Mouse (Mus musculus) lung, postnatal 0 days (tissue): Measurements from ENCODE around the gene Prrt3. TPM values are rescaled to one million over a fixed set of nuclear protein-coding genes. Genes with fewer than 3 reads are reported as not detected.

Experiments
- ATAC-seq: fragments of 200-750 bp; cut with Nextera tagmentation; 2 replicates; pipeline ENCODE4 v1.8.0; 2017; ENCODE audit warnings: moderate library complexity
- DNase-seq: peaks from one replicate; pipeline ENCODE4 v3.0.0-alpha.2; 2016; ENCODE audit warnings: low spot score
- H3K27ac ChIP-seq: fragments of 300-500 bp; sonication (generic); 2 replicates; pipeline ENCODE4 v1.5.1; 2014; ENCODE audit warnings: antibody characterized with exemption, mild to moderate bottlenecking, low read length, mixed read lengths
- H3K27me3 ChIP-seq: fragments of 300-500 bp; sonication (generic); replicated peaks from 2 replicates; pipeline ENCODE4 v1.6.1; 2014; ENCODE audit warnings: low read length, mixed read lengths; ENCODE audit not compliant: insufficient read depth
- H3K36me3 ChIP-seq: fragments of 300-500 bp; sonication (generic); 2 replicates; pipeline ENCODE4 v1.6.1; 2014; ENCODE audit warnings: low read length, mixed read lengths; ENCODE audit not compliant: insufficient read depth
- H3K4me1 ChIP-seq: fragments of 300-500 bp; sonication (generic); 2 replicates; pipeline ENCODE4 v1.6.1; 2014; ENCODE audit warnings: antibody characterized with exemption, low read depth, low read length, mixed read lengths; ENCODE audit not compliant: insufficient read depth
- H3K4me2 ChIP-seq: fragments of 300-500 bp; sonication (generic); replicated peaks from 2 replicates; pipeline ENCODE4 v1.6.1; 2014; ENCODE audit warnings: low read depth, mild to moderate bottlenecking, low read length, moderate library complexity, mixed read lengths
- H3K4me3 ChIP-seq: fragments of 300-500 bp; sonication (generic); 2 replicates; pipeline ENCODE4 v1.5.1; 2014; ENCODE audit warnings: low read depth, low read length
- H3K9ac ChIP-seq: fragments of 300-500 bp; sonication (generic); replicated peaks from 2 replicates; pipeline ENCODE4 v1.6.1; 2014; ENCODE audit warnings: low read depth, mild to moderate bottlenecking
- H3K9me3 ChIP-seq: fragments of 300-500 bp; sonication (generic); 2 replicates; pipeline ENCODE4 v1.6.1; 2016; ENCODE audit warnings: low read length, mixed read lengths
- CTCF ChIP-seq: IDR thresholded peaks from 2 replicates; pipeline ENCODE4 v1.5.1; 2016; ENCODE audit warnings: antibody characterized with exemption, mild to moderate bottlenecking
- EP300 ChIP-seq: IDR thresholded peaks from 2 replicates; pipeline ENCODE4 v1.6.1; 2016; ENCODE audit warnings: antibody characterized with exemption, mild to moderate bottlenecking, control low read depth
- WGBS: fragments of 180-500 bp; shearing (Covaris S2); extraction: QIAGEN DNeasy Blood & Tissue Kit; methylation state at CpG from one replicate; pipeline ENCODE4 v1.1.7; 2014; 5-methylcytosine and 5-hydroxymethylcytosine counted together
- polyA plus RNA-seq: library from polyadenylated mRNA; unstranded; fragments of >200 nt; fragmentation: Nextera tagmentation; extraction: Ambion mirVana; gene quantifications from 2 replicates; pipeline ENCODE4 v1.2.1, GENCODE M21; 2015

Prrt3 gene
- polyA plus RNA-seq, 1 experiment from 2014 or later = 0.30 TPM

DNA sequence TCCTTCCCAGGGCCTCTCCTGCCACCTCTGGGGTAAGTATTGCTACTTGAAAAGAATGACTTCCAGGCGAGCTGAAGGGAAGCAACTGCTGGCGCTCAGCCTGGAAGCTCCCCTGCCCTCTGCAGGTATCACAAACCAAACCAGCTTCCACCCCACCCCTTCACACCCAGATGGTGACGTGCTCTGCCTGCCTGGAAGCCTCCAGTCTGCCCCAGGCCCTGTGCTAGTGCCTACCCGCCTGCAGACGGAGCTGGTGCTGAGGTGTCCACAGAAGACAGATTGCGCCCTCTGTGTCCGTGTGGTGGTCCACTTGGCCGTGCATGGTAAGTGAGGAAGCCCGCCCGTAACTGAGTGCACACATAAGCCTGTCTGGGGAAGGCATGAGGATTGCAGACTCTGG is 29.7 kb downstream of the Prrt3 start:
- Histone ChIP-seq H3K27ac (peak overlapping the region; percentile 72; the same call in 1 of the 2 replicates), H3K4me1 (peaks cover 8% of the 10 kb centered on the region; the same call in 1 of the 2 replicates), H3K4me2 (peak overlapping the region; percentile 69), H3K9ac (no peak overlapping the region), H3K9me3 (no peaks in the 10 kb centered on the region), H3K36me3 (no peaks in the 10 kb centered on the region), H3K4me3 (peak overlapping the region; percentile 38), H3K27me3 (no peaks in the 10 kb centered on the region)
- ATAC-seq (peak; percentile 19), DNase-seq (peak; percentile 31)
- 51% methylated on average over 10 of the region's 10 CpGs for WGBS
- TF ChIP-seq CTCF (peak; percentile 37; the same call in 1 of the 2 replicates), EP300 (no peak)

DNA sequence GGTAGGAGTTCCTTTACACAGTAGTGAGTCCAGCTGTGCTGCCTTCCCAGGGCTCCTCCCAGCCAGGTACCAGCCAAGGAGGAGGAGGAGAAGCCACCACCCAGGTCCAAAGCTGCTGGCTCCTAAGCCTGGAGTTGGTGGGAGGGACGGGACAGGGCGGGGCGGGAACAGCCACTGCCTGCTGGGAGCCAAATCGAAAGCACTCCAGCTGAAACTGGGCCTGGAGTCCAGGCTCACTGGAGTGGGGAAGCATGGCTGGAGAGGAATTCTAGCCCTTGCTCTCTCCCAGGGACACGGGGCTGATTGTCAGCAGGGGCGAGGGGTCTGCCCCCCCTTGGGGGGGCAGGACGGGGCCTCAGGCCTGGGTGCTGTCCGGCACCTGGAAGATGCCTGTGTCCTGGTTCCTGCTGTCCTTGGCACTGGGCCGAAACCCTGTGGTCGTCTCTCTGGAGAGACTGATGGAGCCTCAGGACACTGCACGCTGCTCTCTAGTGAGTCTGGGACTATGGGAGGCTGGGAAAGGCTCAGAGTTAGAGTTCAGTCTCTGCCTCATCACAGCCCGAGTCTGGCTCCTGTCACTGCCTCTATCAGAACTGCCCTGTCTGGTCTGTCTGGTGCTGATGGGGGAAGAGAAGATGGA is 30.3 kb downstream of the Prrt3 start, which contains the start of gene Il17rc:
Gene Il17rc (plus strand): TSS at position 131 of the 640 bp plus-strand sequence.
- H3K9ac ChIP-seq = peak within 1 kb of the TSS; percentile 60
- peaks cover 8% of the 10 kb centered on the region; the same call in 1 of the 2 replicates for H3K4me1 ChIP-seq
- TF ChIP-seq CTCF (no peak), EP300 (no peak)
- peak within 1 kb of the TSS; percentile 72 for H3K27ac ChIP-seq
- peak within 1 kb of the TSS; percentile 38 for H3K4me3 ChIP-seq
- H3K4me2 ChIP-seq = peak within 1 kb of the TSS; percentile 69
- WGBS = 12% methylated on average over 11 of the region's 12 CpGs
- H3K36me3 ChIP-seq = no peaks in the 10 kb centered on the region
- DNase-seq (peak; percentile 88), ATAC-seq (peak; percentile 85)
- no peaks in the 10 kb centered on the region for H3K9me3 ChIP-seq
- H3K27me3 ChIP-seq = no peaks in the 10 kb centered on the region

DNA sequence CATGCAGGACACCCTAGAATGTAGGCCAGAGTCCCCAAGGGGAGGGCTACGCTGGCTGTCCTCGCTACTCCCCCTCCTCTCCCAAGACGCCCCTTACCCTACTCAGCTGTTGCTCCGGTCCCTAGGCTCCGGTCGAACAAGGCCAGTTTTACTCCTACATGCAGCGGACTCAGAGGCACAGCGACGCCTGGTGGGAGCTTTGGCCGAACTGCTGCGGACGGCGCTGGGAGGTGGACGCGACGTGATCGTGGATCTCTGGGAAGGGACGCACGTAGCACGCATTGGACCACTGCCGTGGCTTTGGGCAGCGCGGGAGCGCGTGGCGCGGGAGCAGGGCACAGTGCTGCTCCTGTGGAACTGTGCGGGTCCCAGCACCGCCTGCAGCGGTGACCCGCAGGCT is 32.3 kb downstream of the Prrt3 start:
- no peak overlapping the region for H3K27ac ChIP-seq
- no peaks in the 10 kb centered on the region for H3K9me3 ChIP-seq
- no peak overlapping the region; the same call in 1 of the 2 replicates for H3K9ac ChIP-seq
- peak overlapping the region; percentile 20 for H3K4me3 ChIP-seq
- peaks cover 8% of the 10 kb centered on the region; the same call in 1 of the 2 replicates for H3K4me1 ChIP-seq
- WGBS = under 1% methylated on average over 27 of the region's 31 CpGs
- DNase-seq (peak; percentile 75), ATAC-seq (peak; percentile 71)
- TF ChIP-seq CTCF (peak; percentile 94), EP300 (no peak)
- no peaks in the 10 kb centered on the region for H3K36me3 ChIP-seq
- peak overlapping the region; percentile 64 for H3K4me2 ChIP-seq
- no peaks in the 10 kb centered on the region for H3K27me3 ChIP-seq

DNA sequence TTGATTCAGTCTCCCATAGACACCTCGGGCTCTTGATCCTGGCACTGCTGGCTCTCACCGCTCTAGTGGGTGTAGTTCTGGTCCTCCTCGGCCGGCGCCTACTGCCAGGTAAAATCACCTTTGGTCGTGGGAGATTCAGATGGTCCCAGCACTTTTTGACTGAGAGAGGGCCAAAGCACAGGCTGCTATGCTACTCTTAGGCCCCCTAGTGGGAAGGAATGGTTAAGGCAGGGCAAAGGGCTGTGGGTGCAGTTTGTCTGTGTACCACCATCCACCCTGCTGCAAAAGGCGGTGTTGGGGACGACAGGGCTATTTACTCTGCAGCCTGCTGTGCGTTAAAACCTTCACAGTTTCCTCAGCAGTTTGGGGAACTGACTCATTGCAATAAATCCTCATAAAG is 32.7 kb downstream of the Prrt3 start:
- Histone ChIP-seq H3K27me3 (no peaks in the 10 kb centered on the region), H3K4me2 (peak overlapping the region; percentile 64), H3K9ac (no peak overlapping the region), H3K36me3 (no peaks in the 10 kb centered on the region), H3K4me3 (peak overlapping the region; percentile 20; the same call in 1 of the 2 replicates), H3K4me1 (peaks cover 8% of the 10 kb centered on the region; the same call in 1 of the 2 replicates), H3K9me3 (no peaks in the 10 kb centered on the region), H3K27ac (no peak overlapping the region)
- DNase-seq (peak; percentile 73), ATAC-seq (peak; percentile 71)
- TF ChIP-seq CTCF (peak; percentile 81), EP300 (no peak)
- WGBS = 4% methylated on average over 9 of the region's 9 CpGs

DNA sequence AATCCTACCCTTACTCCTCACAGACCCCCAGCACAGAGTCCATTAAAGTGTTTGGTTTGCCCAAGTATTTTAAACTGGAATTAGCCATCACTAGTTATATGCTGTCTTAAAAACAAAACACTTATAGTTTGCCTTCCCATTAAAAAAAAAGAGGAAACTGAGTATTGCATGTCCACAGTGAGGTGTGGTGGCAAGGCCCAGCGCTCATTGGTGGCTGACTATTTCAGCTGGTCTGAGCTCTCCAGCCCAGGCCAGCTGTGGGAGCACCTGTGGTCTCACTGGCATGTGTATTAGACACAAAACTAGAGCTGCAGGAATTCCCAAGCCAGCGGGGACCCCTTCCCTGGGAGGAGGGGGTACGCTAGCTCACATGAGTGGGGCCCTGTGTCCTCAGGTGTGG is 33.2 kb downstream of the Prrt3 start:
- DNase-seq (no peak), ATAC-seq (no peak)
- TF ChIP-seq EP300 (no peak), CTCF (no peak)
- H3K9me3 ChIP-seq = no peaks in the 10 kb centered on the region
- H3K4me2 ChIP-seq = no peak overlapping the region
- WGBS = 68% methylated on average over 3 of the region's 3 CpGs
- no peaks in the 10 kb centered on the region for H3K27me3 ChIP-seq
- no peak overlapping the region for H3K27ac ChIP-seq
- H3K36me3 ChIP-seq = no peaks in the 10 kb centered on the region
- peaks cover 8% of the 10 kb centered on the region; the same call in 1 of the 2 replicates for H3K4me1 ChIP-seq
- H3K9ac ChIP-seq = no peak overlapping the region
- H3K4me3 ChIP-seq = no peak overlapping the region

DNA sequence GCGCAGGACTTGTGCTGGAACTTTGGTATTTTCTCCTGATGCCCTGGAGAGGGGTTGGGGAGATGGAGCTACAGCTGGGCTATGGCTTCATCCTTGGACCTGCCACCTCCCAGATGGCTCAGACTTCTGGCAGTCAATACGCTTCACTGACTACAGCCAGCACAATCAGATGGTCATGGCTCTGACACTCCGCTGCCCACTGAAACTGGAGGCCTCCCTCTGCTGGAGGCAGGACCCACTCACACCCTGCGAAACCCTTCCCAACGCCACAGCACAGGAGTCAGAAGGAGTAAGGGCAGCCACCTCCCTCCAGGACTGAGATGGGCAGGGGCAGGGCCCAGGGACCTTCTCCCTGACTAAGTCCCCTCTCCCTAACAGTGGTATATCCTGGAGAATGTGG is 36.1 kb downstream of the Prrt3 start:
- no peaks in the 10 kb centered on the region for H3K4me1 ChIP-seq
- WGBS = 53% methylated on average over 5 of the region's 5 CpGs
- DNase-seq = no peak
- no peak overlapping the region for H3K9ac ChIP-seq
- H3K27me3 ChIP-seq = no peaks in the 10 kb centered on the region
- no peak for ATAC-seq
- no peak overlapping the region for H3K4me3 ChIP-seq
- H3K9me3 ChIP-seq = no peaks in the 10 kb centered on the region
- peak; percentile 57 for TF ChIP-seq CTCF
- TF ChIP-seq EP300 = no peak
- no peak overlapping the region for H3K27ac ChIP-seq
- no peak overlapping the region for H3K4me2 ChIP-seq
- H3K36me3 ChIP-seq = no peaks in the 10 kb centered on the region
